Mouse (Mus musculus): Measurements from ENCODE around the gene Slx4.

GRCm38 (mm10) chr16:3951141-3951540 is 52.4 kb downstream of the Slx4 start:
- TF ChIP-seq CTCF (IDR thresholded peaks at IDR 0.05) (no peak), POLR2A (IDR thresholded peaks at IDR 0.05; ENCODE audit: insufficient read depth, low read depth, low read length) (no peak)

Measured in heart, adult 2 months (tissue).